Mouse (Mus musculus): ENCODE results near the gene Tmem9b. TPM values are rescaled to one million over a fixed set of nuclear protein-coding genes. Genes with fewer than 3 reads are reported as not detected.

Tmem9b gene
- polyA plus RNA-seq (2016; fragmentation: Nextera tagmentation; extraction: Ambion mirVana) = 48.9 and 49.8 TPM in 2 replicates

- WGBS = under 1% methylated on average over 74 of the region's 74 CpGs
Observed at GRCm38 (mm10) chr7:109752008-109752925, at the start of gene Tmem9b. TSS of gene Tmem9b (minus strand) at chr7:109752875.

GRCm38 (mm10) chr7:109800626-109801025 is 48.0 kb upstream of the Tmem9b start:
- Histone ChIP-seq H3K27ac (no peak overlapping the region), H3K9ac (no peak overlapping the region), H3K4me1 (no peaks in the 10 kb centered on the region), H3K9me3 (no peaks in the 10 kb centered on the region), H3K4me2 (no peak overlapping the region), H3K4me3 (replicated peaks) (no peak overlapping the region), H3K36me3 (replicated peaks) (no peaks in the 10 kb centered on the region), H3K27me3 (peaks cover 46% of the 10 kb centered on the region)
- no peak for ATAC-seq (ENCODE audit: low FRiP score)
- WGBS = 95% methylated on average over 4 of the region's 4 CpGs

More at GRCm38 (mm10) chr7:109752008-109752925, at the start of gene Tmem9b:
- ATAC-seq (ENCODE audit: low FRiP score) = peak; percentile 89
- Histone ChIP-seq H3K36me3 (replicated peaks) (0 out of 2 replicates have a peak, but pooled peaks cover under 1% of the 10 kb centered on the region), H3K9ac (peak within 1 kb of the TSS; percentile 88), H3K4me3 (replicated peaks) (peak within 1 kb of the TSS; percentile 91), H3K4me1 (peaks cover 17% of the 10 kb centered on the region), H3K27me3 (no peaks in the 10 kb centered on the region), H3K9me3 (no peaks in the 10 kb centered on the region), H3K4me2 (peak within 1 kb of the TSS; percentile 89), H3K27ac (peak within 1 kb of the TSS; percentile 82)

DNA sequence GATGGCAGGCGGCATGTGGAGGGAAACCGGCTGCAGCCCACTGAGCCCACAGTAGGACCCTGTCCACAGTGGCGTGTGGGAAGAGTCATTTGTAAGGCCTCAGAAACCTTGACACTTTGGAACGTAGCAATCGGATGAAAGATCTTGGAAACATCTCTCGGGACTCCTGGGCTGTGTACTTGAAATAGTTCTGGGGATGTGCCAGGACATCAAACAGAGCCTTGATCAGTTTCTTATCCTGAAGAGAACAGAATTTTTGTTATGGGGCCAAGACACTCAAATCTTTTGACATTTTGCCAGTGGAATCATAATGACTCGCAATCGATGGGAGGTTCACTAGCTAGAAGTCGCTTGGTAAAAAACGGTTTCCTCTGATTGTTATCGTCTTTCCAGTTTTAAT is 46.5 kb upstream of the Tmem9b start:
- Histone ChIP-seq H3K4me3 (replicated peaks) (no peak overlapping the region), H3K4me2 (no peak overlapping the region), H3K27ac (no peak overlapping the region), H3K9ac (no peak overlapping the region), H3K27me3 (peaks cover 44% of the 10 kb centered on the region), H3K4me1 (no peaks in the 10 kb centered on the region), H3K9me3 (no peaks in the 10 kb centered on the region), H3K36me3 (replicated peaks) (no peaks in the 10 kb centered on the region)
- ATAC-seq (ENCODE audit: low FRiP score) = no peak
- WGBS = 89% methylated on average over 11 of the region's 11 CpGs

- Histone ChIP-seq H3K36me3 (replicated peaks) (no peaks in the 10 kb centered on the region), H3K27me3 (peaks cover 18% of the 10 kb centered on the region), H3K4me3 (replicated peaks) (no peak overlapping the region), H3K4me2 (no peak overlapping the region), H3K9me3 (no peaks in the 10 kb centered on the region), H3K27ac (no peak overlapping the region), H3K9ac (no peak overlapping the region), H3K4me1 (no peaks in the 10 kb centered on the region)
- no peak for ATAC-seq (ENCODE audit: low FRiP score)
- WGBS = 84% methylated on average over 5 of the region's 5 CpGs
Observed at GRCm38 (mm10) chr7:109795564-109795963, 42.9 kb upstream of the Tmem9b start.

GRCm38 (mm10) chr7:109794556-109794955 is 41.9 kb upstream of the Tmem9b start:
- H3K27ac ChIP-seq = no peak overlapping the region
- no peak for ATAC-seq (ENCODE audit: low FRiP score)
- no peaks in the 10 kb centered on the region for H3K9me3 ChIP-seq
- H3K27me3 ChIP-seq = peaks cover 14% of the 10 kb centered on the region
- no peak overlapping the region for H3K4me2 ChIP-seq
- no peaks in the 10 kb centered on the region for H3K4me1 ChIP-seq
- H3K36me3 ChIP-seq (replicated peaks) = no peaks in the 10 kb centered on the region
- H3K9ac ChIP-seq = no peak overlapping the region
- WGBS = 81% methylated on average over 2 of the region's 2 CpGs
- H3K4me3 ChIP-seq (replicated peaks) = no peak overlapping the region

DNA sequence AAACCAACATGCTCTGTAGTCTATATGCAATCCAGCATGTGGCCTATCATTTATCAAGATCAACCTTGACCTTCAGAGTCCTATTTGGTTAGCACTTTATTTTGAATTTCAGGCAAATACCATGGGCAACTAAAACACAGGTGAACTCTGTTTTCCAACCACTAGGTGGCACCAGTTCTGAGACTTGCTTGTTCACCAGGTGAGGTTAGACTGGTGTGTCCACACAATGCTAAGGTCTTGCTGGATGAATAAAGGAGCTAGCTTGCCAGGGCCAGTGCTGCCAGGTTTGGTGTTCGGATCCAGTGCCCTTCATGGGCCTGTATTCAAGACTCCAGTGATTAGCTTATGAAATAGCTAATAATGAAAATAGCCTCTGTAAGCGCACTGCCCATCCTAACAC is 40.1 kb upstream of the Tmem9b start:
- Histone ChIP-seq H3K27ac (no peak overlapping the region), H3K9me3 (no peaks in the 10 kb centered on the region), H3K4me3 (replicated peaks) (no peak overlapping the region), H3K27me3 (peaks cover 14% of the 10 kb centered on the region), H3K36me3 (replicated peaks) (no peaks in the 10 kb centered on the region), H3K4me2 (no peak overlapping the region), H3K4me1 (no peaks in the 10 kb centered on the region), H3K9ac (no peak overlapping the region)
- 82% methylated on average over 2 of the region's 2 CpGs for WGBS
- ATAC-seq (ENCODE audit: low FRiP score) = 0 out of 2 replicates have a peak, but pooled peaks have one; percentile 20

GRCm38 (mm10) chr7:109790818-109791217 is 38.1 kb upstream of the Tmem9b start:
- no peaks in the 10 kb centered on the region for H3K36me3 ChIP-seq (replicated peaks)
- H3K27me3 ChIP-seq = peaks cover 12% of the 10 kb centered on the region
- H3K4me3 ChIP-seq (replicated peaks) = no peak overlapping the region
- ATAC-seq (ENCODE audit: low FRiP score) = no peak
- H3K27ac ChIP-seq = no peak overlapping the region
- no peak overlapping the region for H3K9ac ChIP-seq
- 88% methylated on average over 3 of the region's 3 CpGs for WGBS
- no peaks in the 10 kb centered on the region for H3K9me3 ChIP-seq
- H3K4me1 ChIP-seq = no peaks in the 10 kb centered on the region
- H3K4me2 ChIP-seq = no peak overlapping the region

GRCm38 (mm10) chr7:109787860-109788259 is 35.2 kb upstream of the Tmem9b start:
- H3K27ac ChIP-seq = no peak overlapping the region
- no peaks in the 10 kb centered on the region for H3K4me1 ChIP-seq
- no peak overlapping the region for H3K9ac ChIP-seq
- no peak overlapping the region for H3K4me2 ChIP-seq
- no peak for ATAC-seq (ENCODE audit: low FRiP score)
- H3K9me3 ChIP-seq = no peaks in the 10 kb centered on the region
- H3K27me3 ChIP-seq = peaks cover 17% of the 10 kb centered on the region
- WGBS = 88% methylated on average over 2 of the region's 2 CpGs
- no peak overlapping the region for H3K4me3 ChIP-seq (replicated peaks)
- H3K36me3 ChIP-seq (replicated peaks) = no peaks in the 10 kb centered on the region

GRCm38 (mm10) chr7:109783281-109783680 is 30.6 kb upstream of the Tmem9b start:
- Histone ChIP-seq H3K36me3 (replicated peaks) (no peaks in the 10 kb centered on the region), H3K4me2 (no peak overlapping the region), H3K4me1 (peaks cover 14% of the 10 kb centered on the region), H3K9ac (no peak overlapping the region), H3K27ac (no peak overlapping the region), H3K27me3 (peaks cover 49% of the 10 kb centered on the region), H3K4me3 (replicated peaks) (no peak overlapping the region), H3K9me3 (no peaks in the 10 kb centered on the region)
- 69% methylated on average over 7 of the region's 7 CpGs for WGBS
- ATAC-seq (ENCODE audit: low FRiP score) = no peak

GRCm38 (mm10) chr7:109781470-109782203 is 29.0 kb upstream of the Tmem9b start, which contains the start of gene Nrip3:
TSS of gene Nrip3 (minus strand) at chr7:109782025.
- WGBS = 2% methylated on average over 52 of the region's 52 CpGs
- peak; percentile 90 for ATAC-seq (ENCODE audit: low FRiP score)
- peaks cover 52% of the 10 kb centered on the region for H3K27me3 ChIP-seq

GRCm38 (mm10) chr7:109781087-109781469 is 28.4 kb upstream of the Tmem9b start:
- Histone ChIP-seq H3K4me3 (replicated peaks) (peak overlapping the region; percentile 52), H3K27ac (no peak overlapping the region), H3K36me3 (replicated peaks) (no peaks in the 10 kb centered on the region), H3K9ac (peak overlapping the region; percentile 61), H3K4me2 (peak overlapping the region; percentile 92), H3K9me3 (no peaks in the 10 kb centered on the region), H3K4me1 (peaks cover 14% of the 10 kb centered on the region), H3K27me3 (peaks cover 52% of the 10 kb centered on the region)
- ATAC-seq (ENCODE audit: low FRiP score) = peak; percentile 68; the same call in 1 of the 2 replicates
- WGBS = 2% methylated on average over 24 of the region's 24 CpGs

More at GRCm38 (mm10) chr7:109781470-109782203, 29.0 kb upstream of the Tmem9b start, which contains the start of gene Nrip3:
- no peak within 1 kb of the TSS for H3K27ac ChIP-seq
- H3K9ac ChIP-seq = peak within 1 kb of the TSS; percentile 61
- peaks cover 14% of the 10 kb centered on the region for H3K4me1 ChIP-seq
- H3K36me3 ChIP-seq (replicated peaks) = no peaks in the 10 kb centered on the region
- H3K4me2 ChIP-seq = peak within 1 kb of the TSS; percentile 92
- H3K9me3 ChIP-seq = no peaks in the 10 kb centered on the region
- H3K4me3 ChIP-seq (replicated peaks) = peak within 1 kb of the TSS; percentile 52

- H3K27ac ChIP-seq = no peak overlapping the region
- H3K4me3 ChIP-seq (replicated peaks) = no peak overlapping the region
- H3K4me1 ChIP-seq = no peaks in the 10 kb centered on the region
- H3K27me3 ChIP-seq = 0 out of 2 replicates have a peak, but pooled peaks cover 2% of the 10 kb centered on the region
- ATAC-seq (ENCODE audit: low FRiP score) = no peak
- H3K9me3 ChIP-seq = no peaks in the 10 kb centered on the region
- no peak overlapping the region for H3K9ac ChIP-seq
- H3K4me2 ChIP-seq = no peak overlapping the region
- H3K36me3 ChIP-seq (replicated peaks) = no peaks in the 10 kb centered on the region
Observed at GRCm38 (mm10) chr7:109772251-109772650, 19.6 kb upstream of the Tmem9b start.

Data from forebrain, embryonic 12.5 days (tissue).